Mouse (Mus musculus): ENCODE measurements around the gene Immp2l. TPM values are rescaled to one million over a fixed set of nuclear protein-coding genes. Genes with fewer than 3 reads are reported as not detected.
A peak's percentile ranks its signal among the peaks of the same experiment; 100 is the strongest.

The Immp2l gene
- polyA plus RNA-seq, 1 experiment from 2014 or later, result 16.5 TPM

DNA sequence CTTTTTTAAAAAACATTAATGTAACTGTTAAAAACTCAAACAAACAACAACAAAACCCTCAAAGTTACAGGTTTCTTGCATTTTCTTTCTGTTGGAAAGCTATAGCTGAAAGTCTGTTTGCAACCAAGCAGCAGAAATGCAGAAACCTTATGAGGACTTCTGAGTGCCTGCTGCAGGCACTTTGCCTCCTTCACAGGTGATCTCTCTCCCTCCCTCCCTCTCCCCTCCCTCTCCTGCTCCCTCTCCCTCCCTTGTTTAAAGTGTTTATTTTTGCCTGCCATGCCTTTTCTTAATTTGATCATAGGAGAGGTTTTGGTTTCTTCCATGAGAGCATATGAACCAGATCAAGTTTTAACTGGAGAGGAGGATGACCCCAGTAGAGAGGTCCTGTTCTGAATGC is 392.7 kb downstream of the Immp2l start:
- H3K9me3 ChIP-seq, result no peaks in the 10 kb centered on the region
- no peak overlapping the region for H3K4me3 ChIP-seq
- H3K4me2 ChIP-seq (replicated peaks), result no peak overlapping the region
- ATAC-seq (ENCODE audit: low FRiP score, low read depth), result no peak
- no peaks in the 10 kb centered on the region for H3K27me3 ChIP-seq
- H3K27ac ChIP-seq, result no peak overlapping the region
- H3K4me1 ChIP-seq, result no peaks in the 10 kb centered on the region
- H3K36me3 ChIP-seq, result no peaks in the 10 kb centered on the region
- no peak overlapping the region for H3K9ac ChIP-seq

DNA sequence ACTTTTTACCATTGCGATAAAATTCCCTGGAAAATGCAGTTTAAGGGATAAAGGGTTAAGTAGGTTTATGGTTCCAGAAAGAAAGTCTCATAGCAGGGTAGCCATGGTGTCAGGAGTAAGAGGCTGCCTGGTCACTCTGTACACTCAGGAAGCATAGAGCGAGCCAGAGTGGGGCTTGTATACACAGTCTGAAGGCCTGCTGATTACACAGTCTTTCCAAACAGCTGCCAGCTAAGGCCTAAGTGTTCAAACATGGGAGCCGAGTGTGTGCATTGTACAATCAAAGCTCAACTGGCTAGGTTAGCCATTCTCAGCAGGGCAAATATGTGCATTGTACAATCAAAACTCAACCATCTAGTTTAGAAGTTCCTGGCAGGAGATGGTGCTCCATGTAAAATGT is 393.2 kb downstream of the Immp2l start:
- Histone ChIP-seq H3K9ac (no peak overlapping the region), H3K27me3 (no peaks in the 10 kb centered on the region), H3K4me1 (no peaks in the 10 kb centered on the region), H3K27ac (no peak overlapping the region), H3K9me3 (no peaks in the 10 kb centered on the region), H3K4me2 (replicated peaks) (no peak overlapping the region), H3K4me3 (no peak overlapping the region), H3K36me3 (no peaks in the 10 kb centered on the region)
- WGBS, result 38% methylated on average over 3 of the region's 3 CpGs
- no peak for ATAC-seq (ENCODE audit: low FRiP score, low read depth)

DNA sequence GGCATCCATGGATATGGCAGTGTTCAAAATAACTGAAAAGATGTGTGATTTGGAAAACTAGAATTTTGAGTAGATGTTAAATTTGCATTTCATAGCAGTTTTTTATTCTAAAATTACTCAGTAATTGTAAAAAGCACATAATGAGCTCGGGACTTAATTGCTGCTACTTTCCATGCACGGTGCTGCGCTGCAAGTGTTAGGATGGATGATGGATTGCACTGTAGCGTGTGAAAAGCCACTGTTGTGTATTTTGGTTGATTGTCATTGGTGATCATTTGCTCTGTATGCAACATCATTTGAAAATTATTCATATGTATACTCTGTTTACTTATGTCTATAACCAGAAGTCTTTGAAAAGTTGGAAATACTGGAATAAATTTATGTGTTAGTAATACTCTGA is 394.1 kb downstream of the Immp2l start:
- H3K9ac ChIP-seq, result no peak overlapping the region
- H3K4me3 ChIP-seq, result no peak overlapping the region
- WGBS, result 82% methylated on average over 4 of the region's 4 CpGs
- no peak overlapping the region for H3K4me2 ChIP-seq (replicated peaks)
- no peaks in the 10 kb centered on the region for H3K9me3 ChIP-seq
- no peaks in the 10 kb centered on the region for H3K4me1 ChIP-seq
- H3K27me3 ChIP-seq, result no peaks in the 10 kb centered on the region
- H3K27ac ChIP-seq, result no peak overlapping the region
- no peak for ATAC-seq (ENCODE audit: low FRiP score, low read depth)
- no peaks in the 10 kb centered on the region for H3K36me3 ChIP-seq

GRCm38 (mm10) chr12:41425101-41425679 is 401.3 kb downstream of the Immp2l start:
- Histone ChIP-seq H3K4me1 (no peaks in the 10 kb centered on the region), H3K27ac (no peak overlapping the region), H3K4me2 (replicated peaks) (no peak overlapping the region), H3K4me3 (no peak overlapping the region), H3K9me3 (no peaks in the 10 kb centered on the region), H3K36me3 (no peaks in the 10 kb centered on the region), H3K27me3 (no peaks in the 10 kb centered on the region), H3K9ac (no peak overlapping the region)
- no peak for ATAC-seq (ENCODE audit: low FRiP score, low read depth)
- WGBS, result 59% methylated on average over 9 of the region's 9 CpGs

DNA sequence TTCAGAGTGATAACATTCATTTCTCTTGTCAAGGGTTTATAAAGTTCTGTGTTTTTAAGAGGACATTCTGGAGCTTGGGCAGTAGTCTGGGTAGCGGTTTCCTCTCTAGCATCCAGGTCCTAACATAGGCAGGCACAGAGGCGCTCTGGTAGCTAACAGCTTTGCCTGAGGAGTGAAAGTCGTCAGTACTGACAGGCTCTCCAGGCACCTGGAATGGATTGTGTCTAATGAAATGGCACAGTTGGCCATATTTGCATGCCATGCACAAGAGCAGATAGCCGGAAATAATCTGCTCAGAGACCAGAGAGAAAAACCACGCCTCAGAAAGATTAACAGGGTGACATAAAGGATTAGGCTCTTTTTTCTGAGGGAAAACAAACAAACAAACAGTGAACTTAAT is 403.6 kb downstream of the Immp2l start:
- WGBS, result 53% methylated on average over 5 of the region's 5 CpGs
- Histone ChIP-seq H3K27me3 (no peaks in the 10 kb centered on the region), H3K27ac (no peak overlapping the region), H3K4me1 (no peaks in the 10 kb centered on the region), H3K9me3 (no peaks in the 10 kb centered on the region), H3K9ac (no peak overlapping the region), H3K36me3 (no peaks in the 10 kb centered on the region), H3K4me3 (no peak overlapping the region), H3K4me2 (replicated peaks) (no peak overlapping the region)
- ATAC-seq (ENCODE audit: low FRiP score, low read depth), result no peak

- H3K27me3 ChIP-seq, result no peaks in the 10 kb centered on the region
- no peak overlapping the region for H3K4me2 ChIP-seq (replicated peaks)
- no peaks in the 10 kb centered on the region for H3K36me3 ChIP-seq
- no peaks in the 10 kb centered on the region for H3K9me3 ChIP-seq
- no peak for ATAC-seq (ENCODE audit: low FRiP score, low read depth)
- H3K27ac ChIP-seq, result no peak overlapping the region
- no peak overlapping the region for H3K4me3 ChIP-seq
- no peak overlapping the region for H3K9ac ChIP-seq
- H3K4me1 ChIP-seq, result no peaks in the 10 kb centered on the region
These were observed 404.9 kb downstream of the Immp2l start for GRCm38 (mm10) chr12:41428806-41429205.

GRCm38 (mm10) chr12:41436206-41436985 is 412.5 kb downstream of the Immp2l start:
- ATAC-seq (ENCODE audit: low FRiP score, low read depth), result no peak
- H3K36me3 ChIP-seq, result no peaks in the 10 kb centered on the region
- H3K27ac ChIP-seq, result no peak overlapping the region
- no peaks in the 10 kb centered on the region for H3K27me3 ChIP-seq
- 84% methylated on average over 5 of the region's 5 CpGs for WGBS
- H3K4me1 ChIP-seq, result peaks cover 21% of the 10 kb centered on the region
- H3K4me3 ChIP-seq, result no peak overlapping the region
- H3K9me3 ChIP-seq, result no peaks in the 10 kb centered on the region
- H3K9ac ChIP-seq, result no peak overlapping the region
- no peak overlapping the region for H3K4me2 ChIP-seq (replicated peaks)

- peak; percentile 81 for ATAC-seq (ENCODE audit: low FRiP score, low read depth)
- Histone ChIP-seq H3K27me3 (no peaks in the 10 kb centered on the region), H3K4me1 (peaks cover 27% of the 10 kb centered on the region), H3K9me3 (no peaks in the 10 kb centered on the region), H3K36me3 (no peaks in the 10 kb centered on the region), H3K4me3 (no peak overlapping the region), H3K27ac (peak overlapping the region; percentile 2; the same call in 1 of the 2 replicates), H3K4me2 (replicated peaks) (no peak overlapping the region), H3K9ac (no peak overlapping the region)
- WGBS, result 20% methylated on average over 4 of the region's 4 CpGs
These were observed 414.6 kb downstream of the Immp2l start for GRCm38 (mm10) chr12:41438446-41438845.

DNA sequence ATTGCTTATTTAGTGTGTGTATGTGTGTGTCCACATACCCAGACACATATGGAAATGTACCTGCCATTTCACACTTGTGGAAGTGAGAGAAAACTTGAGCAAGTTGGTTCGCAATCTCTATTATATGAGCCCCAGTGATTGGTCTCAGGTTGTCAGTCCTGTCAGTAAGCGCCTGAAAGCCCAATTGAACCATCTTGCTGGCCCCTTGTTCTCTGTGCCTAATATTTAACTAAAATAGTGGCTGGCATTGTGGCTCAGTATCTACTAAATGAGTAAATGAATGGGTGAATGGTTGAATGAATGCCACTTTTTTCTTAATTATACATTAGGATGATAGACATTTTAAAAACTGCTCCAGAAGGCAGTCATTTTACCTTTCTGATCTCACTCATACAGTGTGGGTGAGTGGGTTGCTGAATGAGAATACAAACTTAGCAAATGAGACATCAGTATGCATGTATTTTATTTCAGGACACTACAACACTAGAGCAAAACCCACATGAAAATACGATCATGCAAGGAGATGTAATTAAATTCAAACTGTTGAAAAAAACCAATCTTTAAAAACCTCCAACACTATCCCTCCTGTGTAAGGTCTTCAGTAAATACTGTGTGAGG is 444.6 kb downstream of the Immp2l start:
- H3K4me1 ChIP-seq, result no peaks in the 10 kb centered on the region
- H3K27ac ChIP-seq, result no peak overlapping the region
- H3K27me3 ChIP-seq, result no peaks in the 10 kb centered on the region
- WGBS, result 91% methylated on average over 3 of the region's 3 CpGs
- H3K4me2 ChIP-seq (replicated peaks), result no peak overlapping the region
- H3K36me3 ChIP-seq, result no peaks in the 10 kb centered on the region
- no peak for ATAC-seq (ENCODE audit: low FRiP score, low read depth)
- no peaks in the 10 kb centered on the region for H3K9me3 ChIP-seq
- H3K9ac ChIP-seq, result no peak overlapping the region
- H3K4me3 ChIP-seq, result no peak overlapping the region

- no peaks in the 10 kb centered on the region for H3K4me1 ChIP-seq
- H3K27me3 ChIP-seq, result no peaks in the 10 kb centered on the region
- no peaks in the 10 kb centered on the region for H3K9me3 ChIP-seq
- no peak overlapping the region for H3K9ac ChIP-seq
- WGBS, result 60% methylated on average over 6 of the region's 6 CpGs
- H3K36me3 ChIP-seq, result no peaks in the 10 kb centered on the region
- H3K4me3 ChIP-seq, result no peak overlapping the region
- ATAC-seq (ENCODE audit: low FRiP score, low read depth), result no peak
- no peak overlapping the region for H3K4me2 ChIP-seq (replicated peaks)
- no peak overlapping the region for H3K27ac ChIP-seq
These were observed 445.4 kb downstream of the Immp2l start for GRCm38 (mm10) chr12:41469096-41469801.

- Histone ChIP-seq H3K36me3 (no peaks in the 10 kb centered on the region), H3K9ac (no peak overlapping the region), H3K9me3 (no peaks in the 10 kb centered on the region), H3K27ac (no peak overlapping the region), H3K4me2 (replicated peaks) (no peak overlapping the region), H3K4me3 (no peak overlapping the region), H3K4me1 (peaks cover 28% of the 10 kb centered on the region; the same call in 1 of the 2 replicates), H3K27me3 (no peaks in the 10 kb centered on the region)
- WGBS, result 67% methylated on average over 2 of the region's 2 CpGs
- ATAC-seq (ENCODE audit: low FRiP score, low read depth), result no peak
These were observed 457.6 kb downstream of the Immp2l start for GRCm38 (mm10) chr12:41481486-41481885.

DNA sequence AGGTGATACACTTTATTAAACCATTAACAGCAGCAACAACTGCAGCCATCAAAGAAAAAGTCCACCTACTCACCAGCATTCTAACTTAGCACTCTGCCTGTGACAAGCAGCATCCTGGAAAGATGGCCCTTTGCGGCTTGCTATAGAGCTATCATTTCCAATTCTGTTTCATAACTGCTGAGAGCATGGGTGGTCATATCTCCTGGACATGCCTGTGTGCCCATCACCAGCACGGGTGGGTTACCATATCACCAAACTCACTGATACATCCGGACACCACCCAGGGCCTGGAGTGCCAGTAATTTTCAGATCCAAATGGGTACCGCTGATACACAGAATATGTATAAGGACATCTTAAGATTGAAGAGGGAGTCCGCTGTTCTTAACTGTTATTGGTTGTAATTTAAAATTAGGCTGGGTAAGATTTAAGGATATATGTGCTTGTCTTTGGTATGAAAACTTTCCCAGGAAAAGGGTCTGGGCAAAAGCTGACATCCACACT is 459.3 kb downstream of the Immp2l start:
- H3K4me2 ChIP-seq (replicated peaks), result peak overlapping the region; percentile 70
- 81% methylated on average over 5 of the region's 5 CpGs for whole genome bisulfite sequencing
- peaks cover 28% of the 10 kb centered on the region; the same call in 1 of the 2 replicates for H3K4me1 ChIP-seq
- H3K4me3 ChIP-seq, result peak overlapping the region; percentile 47
- no peak overlapping the region for H3K27ac ChIP-seq
- no peaks in the 10 kb centered on the region for H3K27me3 ChIP-seq
- H3K9me3 ChIP-seq, result no peaks in the 10 kb centered on the region
- ATAC-seq (ENCODE audit: low FRiP score, low read depth), result no peak
- peak overlapping the region; percentile 56; the same call in 1 of the 2 replicates for H3K9ac ChIP-seq
- no peaks in the 10 kb centered on the region for H3K36me3 ChIP-seq
